Mouse (Mus musculus) lung, postnatal 14 days (tissue): ENCODE results near the gene Mras.

Experiments
- DNase-seq: peaks from one replicate; pipeline ENCODE4 v3.0.0; 2021

The Mras gene

DNA sequence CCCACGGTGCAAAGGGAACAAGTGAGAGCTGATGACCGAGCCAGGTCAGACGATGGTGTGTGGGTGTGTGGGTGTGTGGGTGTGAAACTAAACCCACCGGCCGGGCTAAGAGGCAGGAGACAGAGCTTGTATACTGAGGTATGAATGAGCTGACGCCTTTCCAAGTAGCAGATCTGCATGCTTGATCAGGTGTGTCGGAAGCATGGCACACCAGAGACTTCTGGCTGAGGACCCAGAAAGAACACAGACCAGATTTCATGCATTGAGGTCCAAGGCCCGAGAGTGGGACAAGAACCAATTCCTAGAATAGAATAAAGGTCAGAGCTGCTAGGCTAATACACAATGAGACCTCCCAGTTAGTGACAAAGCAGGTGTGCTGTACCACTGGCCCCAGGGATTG is 1.9 kb upstream of the Mras start:
- DNase-seq, result no peak

DNA sequence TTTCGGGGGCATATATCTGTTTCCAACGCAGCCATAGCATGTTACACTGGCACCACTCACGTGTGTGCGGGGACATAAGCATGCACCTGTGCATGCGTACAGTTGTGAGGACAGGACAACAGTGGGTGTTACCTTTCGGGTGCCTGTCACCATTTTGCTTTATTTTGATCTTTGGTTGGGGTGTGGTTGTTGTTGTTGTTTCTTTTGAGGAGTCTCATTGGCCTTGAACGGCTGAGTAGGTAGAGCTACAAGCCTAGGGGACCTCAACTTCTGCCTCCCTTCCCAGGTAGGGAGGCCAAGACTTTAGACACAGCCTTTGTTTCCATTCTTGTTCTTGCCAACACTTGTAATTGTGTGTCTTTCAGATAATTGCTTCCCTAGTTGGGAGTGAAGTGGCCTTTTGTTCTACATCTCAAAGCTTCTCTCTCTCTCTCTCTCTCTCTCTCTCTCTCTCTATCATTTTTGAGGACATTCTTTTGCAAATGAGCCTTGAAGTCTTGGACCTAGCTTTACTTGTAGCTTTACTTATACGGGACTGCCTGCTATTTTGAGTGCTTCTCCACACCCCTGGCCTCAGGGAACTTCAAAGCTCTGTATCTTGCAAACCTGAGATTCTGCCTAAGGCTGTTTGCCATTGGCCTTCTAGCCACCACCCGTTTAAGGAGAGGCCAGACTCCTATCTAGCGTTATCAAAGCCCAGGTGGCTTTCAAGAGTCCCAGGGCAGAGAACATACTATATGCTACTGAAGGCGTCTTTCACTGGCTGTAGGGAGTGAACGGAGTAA is 792 bp upstream of the Mras start:
- no peak for DNase-seq

DNA sequence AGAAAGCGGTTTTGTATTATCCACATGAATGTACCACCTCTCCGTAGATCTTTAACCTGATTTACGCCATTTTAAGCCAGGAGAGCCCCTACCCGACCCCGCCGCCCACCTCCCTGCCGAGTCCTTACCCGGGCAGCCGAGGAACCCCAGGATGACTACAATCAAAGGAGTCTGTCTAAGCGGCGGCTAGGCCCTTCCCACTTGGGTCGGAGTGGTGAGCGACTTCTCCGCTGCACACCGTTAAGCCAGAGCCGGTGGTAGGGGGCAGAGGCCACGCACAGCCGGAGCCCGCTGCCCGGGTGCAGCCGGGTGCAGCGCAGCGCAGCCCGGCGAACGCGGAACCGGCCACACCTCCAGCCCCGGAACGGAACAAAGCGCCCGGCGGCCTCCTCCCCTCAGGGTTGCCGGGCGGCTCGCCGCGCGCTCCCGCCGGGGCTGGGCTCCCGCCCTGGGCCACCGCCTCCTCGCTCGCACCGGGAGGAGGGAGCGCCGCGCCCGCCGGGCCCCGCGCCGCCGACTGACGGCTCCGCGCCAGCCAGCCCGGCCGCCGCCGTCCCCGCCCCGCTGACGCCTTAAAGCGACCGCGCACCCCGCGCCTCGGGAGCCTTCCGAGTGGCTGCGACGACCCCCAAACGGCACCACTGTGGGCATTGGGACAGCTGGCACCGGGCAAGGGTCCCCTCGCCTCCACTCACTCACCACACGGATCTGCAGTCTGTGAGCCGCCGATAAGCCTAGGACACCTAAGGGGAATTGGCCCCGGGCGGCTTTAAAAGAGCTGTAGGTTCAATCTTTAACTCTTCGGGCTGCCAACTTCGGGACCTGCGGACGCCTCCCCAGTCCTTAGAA is 775 bp downstream of the Mras start:
- peak; percentile 80 for DNase-seq

DNA sequence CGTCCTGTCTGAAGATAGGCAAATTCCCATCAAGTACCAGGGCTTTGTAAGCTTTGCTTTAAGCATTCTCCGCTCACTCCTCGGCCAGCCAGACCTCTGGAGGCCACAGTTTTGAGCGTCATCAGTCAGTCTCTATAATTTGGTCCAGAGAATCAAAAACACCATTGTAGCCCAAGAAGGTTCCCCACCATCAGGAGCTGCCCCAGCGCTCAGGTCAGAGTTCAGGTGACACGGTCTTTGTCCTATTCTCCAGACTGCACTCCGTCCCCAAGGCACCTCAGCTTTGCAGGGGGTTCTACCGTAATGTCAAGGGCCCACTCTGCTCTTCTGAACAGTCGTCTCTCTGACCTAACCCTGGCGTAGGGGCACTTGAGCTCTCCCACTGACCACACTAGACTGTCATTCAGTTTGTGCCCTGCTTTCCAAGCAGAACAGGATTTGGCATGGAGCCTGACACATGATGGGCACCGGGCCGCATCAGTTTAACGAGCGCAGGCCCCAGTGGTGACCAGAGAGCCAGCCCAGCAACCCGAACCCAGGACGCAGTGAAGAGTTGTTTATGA is 1.5 kb downstream of the Mras start:
- DNase-seq, result peak; percentile 48

DNA sequence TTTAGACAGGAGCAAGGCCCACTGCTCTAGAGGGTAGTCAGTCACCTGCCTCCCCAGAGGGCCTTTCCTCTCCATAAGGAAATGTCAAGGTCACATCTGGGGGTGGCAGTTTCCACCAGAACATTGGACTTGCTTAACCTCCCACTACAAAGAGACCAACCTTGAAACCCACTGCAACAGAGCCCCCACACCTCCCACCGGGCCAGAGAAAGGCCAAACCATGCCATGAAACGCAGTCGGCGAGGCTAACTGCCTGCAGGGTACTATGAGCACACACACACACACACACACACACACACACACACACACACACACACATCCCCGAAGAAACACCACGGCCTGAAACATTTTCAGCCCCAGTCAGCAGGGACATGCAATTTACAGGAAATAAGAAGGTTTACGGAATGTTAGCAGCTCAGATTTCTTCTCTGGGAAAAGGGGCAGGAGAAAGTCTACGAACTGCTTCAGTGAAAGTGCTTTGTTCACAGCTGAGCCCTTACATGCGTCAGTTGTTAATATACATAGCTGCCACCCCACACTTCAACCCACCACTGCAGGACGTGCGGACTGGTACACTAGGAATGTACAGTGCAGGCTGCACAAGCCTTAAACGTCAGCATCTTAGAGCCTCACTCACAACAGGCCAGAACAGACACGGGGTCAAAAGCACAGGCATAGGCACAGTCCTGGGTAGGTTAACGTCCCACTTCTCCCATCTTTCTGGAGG is 2.1 kb downstream of the Mras start:
- DNase-seq, result no peak

DNA sequence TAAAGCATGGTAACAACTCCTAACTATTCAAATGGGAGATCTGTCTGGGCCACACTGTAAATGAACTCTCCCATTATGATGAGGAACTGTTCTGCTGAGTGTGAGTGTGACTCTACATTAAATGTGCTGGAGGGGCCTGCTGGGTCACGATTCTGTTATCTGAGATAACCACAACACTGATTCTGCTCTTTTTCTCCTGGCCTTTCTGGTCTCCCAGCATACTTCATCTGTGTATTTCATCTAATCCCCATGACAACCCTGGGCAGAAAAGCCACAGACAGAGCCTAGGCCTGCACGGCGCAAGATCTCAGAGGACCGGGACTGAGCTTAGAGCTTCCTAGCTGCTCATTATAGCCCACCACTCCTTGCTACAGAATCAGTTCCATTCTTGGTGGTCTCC is 4.7 kb downstream of the Mras start:
- DNase-seq, result no peak

DNA sequence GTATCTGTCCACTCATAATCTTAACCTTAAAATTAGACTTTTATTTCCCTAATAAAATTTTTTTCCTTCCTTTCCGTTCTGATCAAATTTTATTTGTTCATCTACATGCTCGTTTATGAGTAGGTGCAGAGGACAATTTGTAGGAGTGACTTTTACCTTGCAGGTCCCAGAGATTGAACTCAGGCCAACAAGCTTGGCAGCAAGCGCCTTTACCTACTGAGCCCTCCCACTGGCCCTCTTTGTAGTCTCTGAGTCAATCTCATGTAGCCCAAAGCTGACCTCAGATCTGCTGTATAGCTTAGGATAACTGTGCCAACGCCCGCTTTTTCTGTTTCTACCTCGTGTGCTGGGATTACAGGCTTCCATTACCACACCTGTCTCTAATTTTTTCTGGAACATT is 5.2 kb downstream of the Mras start:
- no peak for DNase-seq

DNA sequence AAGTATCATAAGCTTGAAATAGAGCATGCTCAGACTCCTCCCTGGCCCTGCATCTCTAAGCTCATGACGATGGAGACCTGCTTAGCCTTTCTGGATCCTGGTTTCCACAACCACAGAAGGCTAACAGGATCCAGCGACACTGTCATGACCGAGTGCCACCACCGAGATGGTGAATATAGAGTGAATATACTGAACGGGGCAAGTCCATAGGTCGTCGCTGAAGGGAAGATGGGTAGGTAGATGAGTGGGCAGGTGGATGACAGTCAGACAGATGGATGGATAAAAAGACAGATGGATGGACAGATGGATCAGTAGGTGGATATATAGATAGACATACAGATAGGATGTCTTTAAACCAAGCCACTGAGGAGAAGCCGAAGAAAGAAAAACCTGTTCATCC is 5.8 kb downstream of the Mras start:
- DNase-seq, result no peak

DNA sequence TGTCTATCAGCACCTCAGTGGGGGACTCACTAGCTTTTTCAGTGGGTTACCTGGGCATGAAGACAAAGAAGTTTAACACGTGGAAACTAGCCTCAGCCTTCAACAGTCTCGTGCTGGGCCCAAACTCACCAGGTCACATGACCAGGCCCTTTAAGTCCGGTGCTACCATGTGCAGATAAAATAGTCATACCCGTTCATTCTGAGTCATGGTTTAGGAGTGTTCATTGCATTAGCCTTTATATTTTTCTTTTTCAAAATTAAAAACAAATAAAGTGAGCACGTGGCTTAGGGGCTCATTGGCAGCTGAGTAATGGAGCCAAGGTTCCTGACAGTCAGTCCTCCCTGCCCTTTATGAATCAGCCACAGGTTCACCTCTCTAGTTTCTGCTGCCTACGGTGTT is 6.4 kb downstream of the Mras start:
- no peak for DNase-seq

DNA sequence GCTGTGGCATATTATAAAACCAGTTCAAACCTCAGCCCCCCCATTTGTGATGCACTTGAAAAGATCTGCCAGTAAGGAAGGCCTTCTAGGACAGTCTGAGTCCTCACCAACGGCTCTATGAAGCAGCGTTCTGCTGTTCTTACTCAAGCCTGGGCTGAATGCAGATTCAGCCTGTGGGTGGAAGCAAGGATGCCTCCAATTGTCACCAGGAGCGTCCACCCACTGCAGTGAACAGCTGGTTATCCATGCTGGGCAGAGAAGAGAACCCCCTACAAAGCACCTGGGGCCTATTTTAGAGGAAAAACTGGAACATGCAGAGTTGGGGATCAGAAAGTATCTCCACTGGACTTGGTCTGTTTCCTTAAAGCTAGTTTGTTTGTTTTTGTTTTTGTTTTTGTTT is 7.3 kb downstream of the Mras start:
- no peak for DNase-seq

DNA sequence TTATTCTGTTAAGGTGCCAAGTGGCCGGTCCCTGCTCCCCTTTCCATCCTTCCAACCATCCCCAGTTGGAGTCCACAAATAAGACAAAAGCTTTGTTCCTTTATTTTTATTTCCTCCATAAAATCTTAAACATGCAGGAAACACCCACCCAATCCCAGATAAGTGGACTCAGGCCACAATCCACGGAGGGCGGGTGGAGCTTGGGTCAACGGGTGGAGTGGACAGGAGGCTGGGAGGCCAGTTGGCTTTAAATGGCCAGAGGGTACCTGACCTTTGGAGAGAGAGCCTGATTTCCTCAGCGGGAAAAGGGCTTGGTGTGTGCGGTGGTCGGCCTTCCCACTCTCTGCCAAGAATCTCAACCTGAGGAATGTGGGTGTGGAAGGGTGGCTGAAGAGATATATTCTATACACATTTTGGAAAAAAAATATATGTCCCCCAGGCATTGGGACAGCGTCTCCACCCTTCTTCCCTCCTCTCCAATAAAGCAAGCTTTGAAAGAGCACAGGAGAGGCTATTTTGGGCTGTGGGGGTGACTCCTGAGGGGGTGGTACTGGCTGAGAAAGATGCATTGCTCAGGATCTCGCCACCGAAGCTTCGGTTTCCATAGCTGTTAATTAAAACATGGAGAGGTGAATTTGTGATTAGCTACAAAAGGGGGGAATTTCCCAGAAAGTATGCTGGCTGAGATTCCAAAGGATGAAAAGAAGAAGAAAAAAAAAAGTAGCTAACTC is 8.4 kb downstream of the Mras start:
- DNase-seq, result no peak

DNA sequence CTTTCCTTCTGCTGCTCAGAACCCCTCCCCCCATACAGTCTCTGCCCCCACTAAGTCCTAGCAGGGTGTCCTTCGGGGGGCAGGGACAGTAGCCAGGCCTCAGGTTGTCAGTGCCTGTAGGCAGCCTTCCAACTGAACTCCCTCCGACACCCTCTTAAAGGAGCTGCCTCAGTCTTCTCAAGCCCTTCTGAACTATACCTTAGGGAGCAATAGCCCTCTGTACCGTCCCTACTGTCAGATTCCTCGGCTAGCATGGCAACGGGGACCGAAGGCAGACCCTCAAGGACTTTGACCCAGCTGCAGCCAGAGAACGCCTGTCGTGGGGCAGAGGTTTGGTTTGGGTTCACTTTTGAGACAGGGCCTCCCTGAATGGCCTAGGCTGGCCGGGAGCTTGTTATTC is 11.9 kb downstream of the Mras start:
- DNase-seq, result no peak

DNA sequence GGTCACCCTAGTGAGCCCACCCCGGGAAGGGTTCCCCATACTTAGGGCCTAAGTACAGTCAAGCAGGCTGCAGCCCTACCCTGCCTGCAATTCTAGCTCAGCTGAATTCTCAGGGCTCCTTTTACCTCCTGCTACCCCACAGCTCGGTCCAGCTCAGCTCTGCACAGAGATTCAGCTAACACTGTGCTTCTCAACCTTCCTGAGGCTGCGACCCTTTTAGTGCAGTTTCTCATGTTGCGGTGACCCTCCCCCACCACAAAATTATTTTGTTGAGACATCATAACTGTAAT is 12.7 kb downstream of the Mras start:
- no peak for DNase-seq

DNA sequence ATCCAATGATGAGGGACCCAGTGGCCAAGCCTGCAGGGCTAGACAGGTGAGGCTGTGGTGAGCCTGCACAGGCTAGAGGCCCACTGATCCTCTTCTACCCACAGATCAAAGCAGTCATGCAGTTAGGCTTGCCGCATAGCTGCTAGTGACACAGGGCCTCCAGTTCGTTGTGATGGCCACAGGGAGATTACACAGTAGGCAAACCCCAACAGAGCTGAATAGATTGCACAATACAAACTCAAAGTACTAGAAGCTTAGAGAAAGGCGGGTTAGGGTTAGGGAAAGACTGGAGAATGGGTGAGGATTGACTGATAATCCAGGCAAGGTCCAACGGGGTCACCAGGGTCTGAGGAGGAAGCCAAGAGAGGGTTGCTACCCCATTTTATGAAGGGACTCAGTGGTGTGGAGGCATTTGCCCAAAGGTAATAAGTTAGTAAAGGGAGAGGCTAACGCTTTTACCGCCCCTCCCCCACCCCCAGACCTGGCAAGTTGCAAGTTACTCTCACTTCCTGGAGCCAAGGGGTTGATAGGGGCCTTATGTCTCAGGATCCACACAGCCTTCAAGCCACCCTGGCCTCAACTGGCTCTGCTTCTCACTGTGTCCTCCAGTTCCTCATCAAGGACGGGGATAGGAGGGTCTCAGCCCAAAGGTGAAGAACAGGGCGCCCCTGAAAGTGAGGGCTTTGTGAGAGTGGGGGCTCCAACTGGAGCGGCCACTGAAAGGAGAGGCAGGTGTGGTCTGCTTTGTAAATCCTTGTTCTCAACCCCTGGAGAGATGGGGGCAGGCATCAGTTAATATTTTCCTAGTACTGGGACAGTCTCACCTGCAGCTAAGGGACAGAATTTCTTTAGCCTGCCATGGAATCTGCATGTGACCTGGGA is 13.2 kb downstream of the Mras start:
- DNase-seq, result no peak

DNA sequence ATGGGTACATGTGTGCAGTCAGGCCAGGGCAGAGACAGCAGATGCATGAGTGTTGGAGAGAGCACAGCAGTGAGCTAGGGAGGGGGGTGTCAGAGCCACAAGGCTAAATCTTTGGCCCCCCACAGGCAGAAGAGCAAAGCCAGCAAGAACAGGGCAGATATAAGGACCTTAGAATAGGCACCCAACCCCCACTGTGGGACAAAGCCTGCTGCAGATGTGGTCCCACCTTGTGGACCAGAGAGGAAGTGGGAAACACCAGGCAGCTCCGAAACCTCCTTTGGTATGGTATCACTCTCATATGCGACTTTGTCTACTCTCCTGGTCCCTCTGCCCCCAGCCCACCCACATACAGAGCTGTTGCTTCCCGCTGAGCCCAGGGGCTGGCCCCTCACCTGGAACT is 15.3 kb downstream of the Mras start:
- no peak for DNase-seq

DNA sequence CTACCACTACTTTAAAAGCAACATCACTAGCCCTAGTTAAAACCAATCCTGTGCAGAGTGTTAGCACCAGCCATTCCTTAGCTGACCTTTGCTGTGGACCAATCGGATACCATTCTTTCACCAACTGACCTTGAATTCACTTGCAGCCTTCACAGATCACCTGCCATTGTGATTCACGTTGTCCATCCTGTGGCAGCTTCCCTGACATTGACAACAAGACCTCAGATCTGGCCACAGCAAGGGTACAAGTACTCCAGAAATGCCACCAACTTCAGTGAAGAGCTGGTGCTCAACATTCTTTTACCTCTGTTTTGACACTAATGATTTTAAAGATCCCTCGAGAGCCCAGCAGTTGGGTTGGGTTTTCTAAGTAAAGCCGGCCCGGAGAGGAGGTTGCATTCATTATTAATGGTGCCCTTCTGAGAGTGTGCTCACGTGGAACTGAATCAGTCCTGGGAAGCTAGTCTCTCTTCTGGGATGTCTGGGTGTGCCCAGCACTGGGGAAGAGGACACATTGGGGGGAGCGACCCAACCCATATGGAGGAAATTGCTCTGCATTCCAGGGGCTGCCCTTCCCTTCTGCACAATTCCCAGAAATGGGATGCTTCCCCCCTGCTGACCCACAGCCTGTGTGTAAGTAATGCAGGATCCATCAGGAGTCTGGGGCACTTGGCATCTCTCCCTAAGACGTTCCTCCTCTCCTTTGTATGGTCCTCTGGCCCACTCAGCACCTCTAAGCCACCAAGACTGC is 17.1 kb downstream of the Mras start:
- DNase-seq, result peak; percentile 24

DNA sequence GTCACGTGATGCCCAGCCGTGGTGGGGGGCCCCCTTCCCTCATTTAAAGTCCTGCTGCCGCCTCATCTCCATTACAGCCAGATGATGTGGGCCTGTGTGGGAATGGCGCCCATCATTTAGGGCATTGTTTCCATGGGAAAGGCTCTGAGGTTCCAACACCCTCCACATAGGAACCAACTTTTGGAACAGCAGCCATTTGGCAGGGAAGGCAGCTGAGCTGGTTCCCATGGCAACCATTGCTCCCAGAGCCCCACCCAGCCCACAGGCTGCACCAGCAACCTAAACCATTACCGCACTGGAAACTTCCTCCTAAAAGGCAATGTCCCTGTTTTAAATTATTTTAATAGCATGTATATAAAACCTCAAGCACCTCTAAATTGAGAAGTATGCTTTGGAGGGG is 18.8 kb downstream of the Mras start:
- DNase-seq, result no peak

DNA sequence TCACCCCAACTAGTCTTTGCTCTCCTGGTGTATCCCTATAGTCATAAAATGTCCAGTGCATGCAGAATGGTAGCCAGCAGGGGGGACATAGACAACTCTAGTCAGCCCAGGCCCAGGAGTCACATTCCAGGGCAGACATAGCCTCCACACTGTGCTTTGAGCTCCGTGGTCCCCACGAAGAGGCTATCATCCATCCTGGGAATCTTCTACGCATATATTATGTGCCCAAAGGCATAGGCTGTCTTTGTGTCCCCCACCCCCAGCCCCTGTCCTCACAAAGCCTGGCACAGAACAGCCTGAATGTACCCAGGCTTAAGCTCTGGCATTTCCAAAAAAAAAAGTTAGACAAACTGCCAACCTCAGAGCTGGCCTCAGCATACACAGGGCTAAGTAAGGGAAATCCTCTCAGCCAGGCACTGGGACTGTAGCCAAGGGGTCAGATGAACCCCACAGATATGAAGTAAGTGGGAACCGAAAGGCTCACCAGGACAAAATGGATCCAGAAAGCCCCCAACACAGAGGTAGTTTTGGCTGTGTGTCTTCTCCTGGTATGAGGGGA is 19.8 kb downstream of the Mras start:
- DNase-seq, result peak; percentile 48

DNA sequence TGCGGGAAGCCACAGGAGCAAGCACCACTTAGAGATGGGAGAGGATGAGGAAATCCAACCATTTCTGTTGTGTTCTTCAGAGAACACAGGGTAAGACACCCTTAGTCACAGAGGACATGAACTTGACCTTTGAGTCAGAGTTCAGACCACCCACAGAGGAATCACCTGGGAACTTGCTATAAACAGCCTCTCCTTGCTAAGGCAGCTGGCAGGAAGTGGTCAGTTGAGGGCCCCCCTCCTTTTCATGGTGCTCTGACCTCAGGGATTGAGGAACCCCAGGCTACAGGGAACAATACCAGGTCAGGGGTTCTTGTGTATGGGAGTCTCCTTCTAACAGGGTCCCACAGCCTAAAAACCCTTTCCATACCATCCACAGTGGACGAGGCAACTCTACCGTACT is 20.4 kb downstream of the Mras start:
- no peak for DNase-seq

DNA sequence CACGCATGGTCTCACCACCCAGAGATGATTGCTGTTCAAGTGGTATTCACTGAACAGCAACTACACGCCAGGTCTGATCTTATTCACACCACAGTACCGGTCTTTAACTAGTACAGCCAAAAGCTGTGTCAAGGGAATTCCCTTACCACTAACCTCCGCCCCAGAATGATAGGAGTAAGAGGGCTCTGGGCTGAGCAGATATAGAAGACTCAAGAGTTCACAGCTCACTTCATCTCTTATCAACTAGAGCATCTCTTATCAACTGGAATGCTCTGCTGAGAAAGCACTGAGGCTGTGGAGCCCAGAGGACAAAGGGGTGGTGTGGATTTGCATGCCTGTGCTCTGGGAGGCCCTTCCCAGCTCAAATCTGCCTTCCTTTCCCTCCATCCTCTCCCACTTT is 25.4 kb downstream of the Mras start:
- no peak for DNase-seq

DNA sequence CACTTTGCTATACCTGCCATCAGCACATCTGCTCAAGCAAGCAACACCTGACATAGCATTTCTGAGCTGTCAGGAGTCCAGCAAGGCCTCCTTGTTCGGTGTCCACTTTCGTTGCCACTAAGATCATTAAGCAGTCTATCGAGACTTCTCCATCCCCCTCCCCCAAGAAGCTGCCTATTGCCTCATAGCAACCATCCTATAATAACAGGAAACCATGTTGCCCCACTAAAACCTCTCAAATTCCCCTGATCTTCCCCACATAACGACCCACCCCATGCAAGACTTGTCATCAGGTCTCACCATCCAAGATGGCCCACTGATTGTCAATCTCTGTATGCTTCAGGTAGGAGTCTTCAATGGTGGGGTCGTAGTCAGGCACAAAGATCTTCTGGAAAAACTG is 26.1 kb downstream of the Mras start:
- DNase-seq, result no peak
